Mouse (Mus musculus) midbrain, embryonic 16.5 days (tissue): ENCODE results near the gene Apom. TPM values are rescaled to one million over a fixed set of nuclear protein-coding genes. Genes with fewer than 3 reads are reported as not detected.

Experiments
- ATAC-seq: fragments of 200-750 bp; cut with Nextera tagmentation; 2 replicates; pipeline ENCODE4 v1.8.0; 2017; ENCODE audit warnings: moderate TSS enrichment
- H3K27ac ChIP-seq: fragments of 300-500 bp; sonication (generic); 2 replicates; pipeline ENCODE4 v1.5.1; 2014; ENCODE audit warnings: mild to moderate bottlenecking, low read length, mixed read lengths
- H3K27me3 ChIP-seq: fragments of 300-500 bp; sonication (generic); 2 replicates; pipeline ENCODE4 v1.6.1; 2014; ENCODE audit warnings: low read depth, low read length, mixed read lengths; ENCODE audit not compliant: control insufficient read depth, insufficient read depth
- H3K36me3 ChIP-seq: fragments of 300-500 bp; sonication (generic); 2 replicates; pipeline ENCODE4 v1.6.1; 2014; ENCODE audit warnings: mild to moderate bottlenecking, low read length, moderate library complexity, mixed read lengths; ENCODE audit not compliant: control insufficient read depth, insufficient read depth
- H3K4me1 ChIP-seq: fragments of 300-500 bp; sonication (generic); 2 replicates; pipeline ENCODE4 v1.6.1; 2014; ENCODE audit warnings: mild to moderate bottlenecking, low read length, mixed read lengths; ENCODE audit not compliant: control insufficient read depth, insufficient read depth
- H3K4me2 ChIP-seq: fragments of 300-500 bp; sonication (generic); 2 replicates; pipeline ENCODE4 v1.6.1; 2014; ENCODE audit warnings: mild to moderate bottlenecking, low read length, mixed read lengths
- H3K4me3 ChIP-seq: fragments of 300-500 bp; sonication (generic); 2 replicates; pipeline ENCODE4 v1.5.1; 2014; ENCODE audit warnings: low read depth, mild to moderate bottlenecking, low read length, moderate library complexity, mixed read lengths
- H3K9ac ChIP-seq: fragments of 300-500 bp; sonication (generic); 2 replicates; pipeline ENCODE4 v1.6.1; 2014; ENCODE audit warnings: low read depth, low read length, mixed read lengths
- H3K9me3 ChIP-seq: fragments of 300-500 bp; sonication (generic); replicated peaks from 2 replicates; pipeline ENCODE4 v1.6.1; 2014; ENCODE audit warnings: mild to moderate bottlenecking, low read length, mixed read lengths; ENCODE audit not compliant: control insufficient read depth, poor library complexity, severe bottlenecking
- WGBS: fragments of 180-500 bp; shearing (Covaris S2); extraction: QIAGEN DNeasy Blood & Tissue Kit; methylation state at CpG from one replicate; pipeline ENCODE4 v1.1.7; 2014; 5-methylcytosine and 5-hydroxymethylcytosine counted together
- polyA plus RNA-seq: library from polyadenylated mRNA; unstranded; fragments of >200 nt; fragmentation: Nextera tagmentation; extraction: Ambion mirVana; gene quantifications from 2 replicates; pipeline ENCODE4 v1.2.1, GENCODE M21; 2015

The Apom gene
- polyA plus RNA-seq, 1 experiment from 2014 or later, result 0.24 TPM

GRCm38 (mm10) chr17:35162121-35162520, 30.3 kb upstream of the Apom start:
- peak overlapping the region; percentile 71 for H3K4me2 ChIP-seq
- H3K36me3 ChIP-seq, result peaks cover 41% of the 10 kb centered on the region
- H3K4me1 ChIP-seq, result peaks cover 29% of the 10 kb centered on the region
- H3K27me3 ChIP-seq, result no peaks in the 10 kb centered on the region
- H3K27ac ChIP-seq, result no peak overlapping the region
- no peaks in the 10 kb centered on the region for H3K9me3 ChIP-seq
- no peak for ATAC-seq
- WGBS, result 57% methylated on average over 14 of the region's 14 CpGs
- peak overlapping the region; percentile 99 for H3K4me3 ChIP-seq
- H3K9ac ChIP-seq, result peak overlapping the region; percentile 100

DNA sequence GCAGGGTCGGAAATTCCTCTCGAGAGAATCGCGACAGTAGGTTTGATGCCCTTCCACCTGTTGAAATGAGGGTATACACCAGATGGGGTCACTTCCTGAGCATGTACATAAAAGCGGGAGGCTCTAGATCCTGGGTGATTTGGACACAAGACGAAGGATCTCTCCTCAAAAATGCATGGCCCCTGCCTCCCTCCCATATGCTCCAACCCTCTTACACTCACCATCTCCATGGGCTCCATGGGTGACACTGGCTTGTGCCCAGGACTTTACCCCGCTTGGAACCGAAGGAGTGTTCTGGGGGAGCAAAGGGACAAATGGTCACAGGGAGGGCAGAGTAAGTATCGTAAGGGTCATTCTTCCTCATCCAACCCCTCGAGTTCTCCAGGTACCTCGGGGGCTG, 29.6 kb upstream of the Apom start:
- Histone ChIP-seq H3K27me3 (no peaks in the 10 kb centered on the region), H3K36me3 (peaks cover 48% of the 10 kb centered on the region), H3K27ac (no peak overlapping the region), H3K4me1 (peaks cover 26% of the 10 kb centered on the region), H3K9ac (no peak overlapping the region), H3K4me3 (no peak overlapping the region), H3K4me2 (peak overlapping the region; percentile 0; the same call in 1 of the 2 replicates), H3K9me3 (no peaks in the 10 kb centered on the region)
- 88% methylated on average over 11 of the region's 11 CpGs for WGBS
- no peak for ATAC-seq

GRCm38 (mm10) chr17:35159638-35160037, 27.8 kb upstream of the Apom start:
- Histone ChIP-seq H3K4me2 (no peak overlapping the region), H3K36me3 (peaks cover 66% of the 10 kb centered on the region), H3K9me3 (no peaks in the 10 kb centered on the region), H3K4me3 (no peak overlapping the region), H3K27ac (no peak overlapping the region), H3K4me1 (peaks cover 18% of the 10 kb centered on the region), H3K27me3 (no peaks in the 10 kb centered on the region), H3K9ac (no peak overlapping the region)
- 87% methylated on average over 7 of the region's 7 CpGs for WGBS
- no peak for ATAC-seq

GRCm38 (mm10) chr17:35158850-35159593, 27.2 kb upstream of the Apom start:
- Histone ChIP-seq H3K27me3 (no peaks in the 10 kb centered on the region), H3K4me3 (no peak overlapping the region), H3K9me3 (no peaks in the 10 kb centered on the region), H3K9ac (no peak overlapping the region), H3K4me2 (no peak overlapping the region), H3K36me3 (peaks cover 72% of the 10 kb centered on the region), H3K27ac (no peak overlapping the region), H3K4me1 (peaks cover 18% of the 10 kb centered on the region)
- no peak for ATAC-seq
- whole genome bisulfite sequencing, result 95% methylated on average over 16 of the region's 16 CpGs

- 92% methylated on average over 8 of the region's 8 CpGs for WGBS
- no peak overlapping the region for H3K4me3 ChIP-seq
Observed at GRCm38 (mm10) chr17:35157661-35158175, 25.9 kb upstream of the Apom start.

GRCm38 (mm10) chr17:35157254-35157653, 25.4 kb upstream of the Apom start:
- H3K27me3 ChIP-seq, result no peaks in the 10 kb centered on the region

More at GRCm38 (mm10) chr17:35157661-35158175, 25.9 kb upstream of the Apom start:
- H3K4me1 ChIP-seq, result peaks cover 12% of the 10 kb centered on the region
- H3K9me3 ChIP-seq, result no peaks in the 10 kb centered on the region
- no peak for ATAC-seq
- H3K27me3 ChIP-seq, result no peaks in the 10 kb centered on the region
- H3K9ac ChIP-seq, result no peak overlapping the region
- H3K36me3 ChIP-seq, result peaks cover 84% of the 10 kb centered on the region
- no peak overlapping the region for H3K4me2 ChIP-seq
- no peak overlapping the region for H3K27ac ChIP-seq

DNA sequence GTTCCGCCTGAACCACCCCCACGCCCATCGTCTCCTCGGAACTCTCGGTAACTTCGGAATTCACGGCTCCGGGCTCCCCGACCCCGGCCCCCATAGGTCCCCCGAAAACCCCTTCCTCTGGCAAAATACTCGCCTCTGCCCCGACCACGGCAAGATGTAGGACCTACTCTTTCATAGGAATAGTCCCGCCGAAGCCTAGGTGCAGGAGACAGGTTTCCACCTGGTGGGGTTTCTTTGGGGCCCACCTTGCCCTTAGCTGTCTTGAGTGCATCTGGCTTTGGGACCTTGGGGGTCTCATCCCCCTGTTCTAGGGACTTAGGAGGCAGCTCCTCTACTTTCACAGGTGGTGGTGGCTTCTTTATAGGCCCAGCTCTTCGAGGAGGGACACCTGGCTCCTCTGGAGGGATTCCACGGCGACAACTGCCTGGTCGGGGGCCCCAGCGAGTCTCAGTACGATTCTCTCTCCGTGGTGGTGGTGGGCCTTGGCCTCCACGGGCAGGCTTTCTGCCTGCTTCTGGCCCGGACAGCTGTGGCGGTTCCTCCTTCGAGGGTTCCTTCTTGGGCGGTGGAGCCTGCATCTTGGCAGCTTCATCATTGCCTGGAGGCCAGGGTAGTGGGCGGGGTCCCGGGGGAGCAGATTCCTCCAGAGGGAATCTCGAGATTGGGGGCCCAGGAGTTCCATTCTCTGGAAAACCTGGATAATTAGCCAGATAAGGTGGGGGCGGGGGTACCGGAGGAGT, 24.8 kb upstream of the Apom start:
- Histone ChIP-seq H3K9ac (no peak overlapping the region), H3K9me3 (no peaks in the 10 kb centered on the region), H3K4me3 (no peak overlapping the region), H3K27ac (no peak overlapping the region), H3K4me2 (no peak overlapping the region), H3K36me3 (peaks cover 89% of the 10 kb centered on the region), H3K4me1 (peaks cover 2% of the 10 kb centered on the region), H3K27me3 (no peaks in the 10 kb centered on the region)
- 90% methylated on average over 33 of the region's 33 CpGs for WGBS
- no peak for ATAC-seq

More at GRCm38 (mm10) chr17:35157254-35157653, 25.4 kb upstream of the Apom start:
- no peaks in the 10 kb centered on the region for H3K9me3 ChIP-seq
- 94% methylated on average over 8 of the region's 8 CpGs for WGBS
- peaks cover 8% of the 10 kb centered on the region for H3K4me1 ChIP-seq
- peaks cover 88% of the 10 kb centered on the region for H3K36me3 ChIP-seq
- no peak for ATAC-seq
- no peak overlapping the region for H3K4me3 ChIP-seq
- H3K4me2 ChIP-seq, result no peak overlapping the region
- no peak overlapping the region for H3K9ac ChIP-seq
- no peak overlapping the region for H3K27ac ChIP-seq

GRCm38 (mm10) chr17:35155451-35155850, 23.6 kb upstream of the Apom start:
- 89% methylated on average over 12 of the region's 12 CpGs for WGBS
- Histone ChIP-seq H3K9me3 (no peaks in the 10 kb centered on the region), H3K4me2 (no peak overlapping the region), H3K4me3 (no peak overlapping the region), H3K9ac (no peak overlapping the region), H3K4me1 (no peaks in the 10 kb centered on the region), H3K27ac (no peak overlapping the region), H3K36me3 (peaks cover 86% of the 10 kb centered on the region), H3K27me3 (no peaks in the 10 kb centered on the region)
- no peak for ATAC-seq

- Histone ChIP-seq H3K27ac (no peak overlapping the region), H3K36me3 (peaks cover 87% of the 10 kb centered on the region), H3K27me3 (no peaks in the 10 kb centered on the region), H3K4me1 (no peaks in the 10 kb centered on the region), H3K4me3 (no peak overlapping the region), H3K9me3 (no peaks in the 10 kb centered on the region), H3K9ac (no peak overlapping the region), H3K4me2 (no peak overlapping the region)
- 71% methylated on average over 7 of the region's 7 CpGs for WGBS
- ATAC-seq, result no peak
Observed at GRCm38 (mm10) chr17:35154616-35155015, 22.8 kb upstream of the Apom start.
